Mouse (Mus musculus) CD4-positive, CD25-positive, alpha-beta regulatory T cell, adult 2 months (primary cell): ENCODE results near the gene Nkain2.

Experiments used
- DNase-seq: peaks from one replicate; pipeline ENCODE4 v3.0.0-alpha.2; 2012; ENCODE audit warnings: low read depth, low spot score

Gene Nkain2

DNA sequence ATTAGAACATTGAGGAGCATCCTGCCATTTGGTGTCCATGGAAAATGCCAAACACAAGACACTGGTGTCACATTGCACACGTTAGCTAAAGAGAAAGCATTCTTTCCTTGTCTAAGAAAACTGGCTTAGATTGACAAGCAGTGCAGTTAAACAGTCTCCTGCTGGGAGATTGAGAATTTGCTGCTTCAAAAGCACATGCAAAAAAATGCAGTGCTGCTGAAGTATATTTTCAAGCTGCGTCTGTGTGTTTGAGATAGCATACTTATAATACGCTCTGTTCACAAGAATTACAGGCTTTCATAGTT is 313.0 kb downstream of the Nkain2 start:
- no peak for DNase-seq

DNA sequence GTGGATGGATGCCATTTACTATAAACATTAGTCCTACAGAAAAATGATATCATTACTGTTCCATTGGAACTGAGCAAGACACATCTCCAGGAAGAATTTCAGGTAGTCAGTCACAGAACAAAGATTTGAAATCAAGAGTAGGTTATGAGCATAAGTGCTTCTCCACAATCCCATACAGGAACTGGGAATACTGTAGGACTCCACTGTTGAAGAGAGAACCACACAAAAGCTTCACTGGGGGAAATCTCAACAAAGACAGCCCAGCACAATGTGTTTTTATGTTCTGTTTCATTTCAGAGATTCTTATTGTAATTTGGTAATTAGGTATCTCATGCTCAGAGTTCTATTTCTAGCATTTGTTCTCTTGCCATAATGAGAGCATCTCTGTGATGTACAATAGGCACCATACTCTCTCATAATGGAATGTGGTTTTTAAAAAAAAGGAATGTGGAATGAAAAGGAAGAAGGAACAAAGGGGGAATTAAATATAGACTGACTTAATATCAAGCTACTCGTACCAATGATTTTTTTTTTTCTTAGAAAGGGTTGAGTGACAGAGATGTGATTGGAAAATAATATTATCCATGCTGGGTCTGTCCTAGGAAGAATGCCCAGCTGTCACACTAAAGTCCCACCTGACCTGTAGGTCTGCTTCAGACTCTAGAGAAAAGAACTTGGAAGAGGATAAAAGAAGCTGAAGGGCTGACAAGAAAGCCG is 313.5 kb downstream of the Nkain2 start:
- no peak for DNase-seq

DNA sequence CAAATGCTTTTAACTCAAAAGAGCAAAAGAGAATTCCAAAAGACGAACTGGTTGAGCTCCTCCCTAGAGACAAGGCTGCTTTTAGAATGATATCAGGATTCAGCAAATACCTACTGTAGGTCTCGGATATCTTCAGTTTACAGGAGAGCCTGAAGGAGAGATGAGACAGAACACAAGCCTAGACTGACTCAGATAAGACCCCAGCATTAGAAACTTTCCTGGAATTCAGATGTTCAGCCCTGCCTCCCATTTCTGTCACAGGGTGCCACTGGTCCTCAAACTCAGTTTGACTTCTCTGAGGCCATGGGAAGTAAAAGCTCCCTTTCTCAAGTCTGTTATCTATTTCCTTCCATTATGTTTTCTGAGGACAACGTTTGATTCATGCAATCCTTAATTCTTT is 332.6 kb downstream of the Nkain2 start:
- DNase-seq = no peak

DNA sequence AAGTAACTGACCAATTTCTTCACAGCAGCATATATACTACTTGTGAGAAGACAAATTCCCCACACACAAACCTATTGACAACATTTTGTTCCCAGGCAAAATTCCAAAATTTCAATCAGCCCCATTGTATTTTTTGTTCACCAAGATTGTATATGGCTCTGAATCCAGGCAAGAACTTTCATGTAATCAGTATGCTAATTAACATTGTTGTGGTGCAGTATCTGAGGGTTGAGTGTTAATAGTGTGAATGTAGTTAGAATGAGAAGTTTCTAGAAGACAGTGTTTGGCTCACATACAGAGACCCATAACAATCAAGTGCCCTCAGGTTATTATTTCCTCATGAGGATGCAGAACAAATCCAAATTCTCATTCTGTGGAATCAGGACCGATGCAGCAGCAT is 354.2 kb downstream of the Nkain2 start:
- DNase-seq = no peak

DNA sequence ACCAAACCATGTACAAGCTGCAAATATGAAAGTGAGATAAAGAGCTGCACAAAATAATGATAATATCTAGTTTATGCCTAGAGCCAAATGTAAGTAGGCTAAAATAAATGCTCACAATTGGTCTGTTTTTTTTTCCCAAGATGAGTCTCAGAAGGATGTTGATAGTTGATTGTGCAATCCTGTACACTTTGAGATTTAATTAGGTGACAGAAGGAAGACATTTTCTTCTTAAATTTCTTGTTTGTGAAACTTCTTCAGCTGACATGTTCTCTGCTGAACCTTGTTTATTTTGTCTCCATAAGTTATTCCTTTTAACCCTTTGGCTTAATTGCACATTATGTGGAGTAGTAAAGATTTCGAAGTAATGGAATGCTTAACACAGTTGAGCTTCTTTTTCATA is 379.4 kb downstream of the Nkain2 start:
- no peak for DNase-seq

DNA sequence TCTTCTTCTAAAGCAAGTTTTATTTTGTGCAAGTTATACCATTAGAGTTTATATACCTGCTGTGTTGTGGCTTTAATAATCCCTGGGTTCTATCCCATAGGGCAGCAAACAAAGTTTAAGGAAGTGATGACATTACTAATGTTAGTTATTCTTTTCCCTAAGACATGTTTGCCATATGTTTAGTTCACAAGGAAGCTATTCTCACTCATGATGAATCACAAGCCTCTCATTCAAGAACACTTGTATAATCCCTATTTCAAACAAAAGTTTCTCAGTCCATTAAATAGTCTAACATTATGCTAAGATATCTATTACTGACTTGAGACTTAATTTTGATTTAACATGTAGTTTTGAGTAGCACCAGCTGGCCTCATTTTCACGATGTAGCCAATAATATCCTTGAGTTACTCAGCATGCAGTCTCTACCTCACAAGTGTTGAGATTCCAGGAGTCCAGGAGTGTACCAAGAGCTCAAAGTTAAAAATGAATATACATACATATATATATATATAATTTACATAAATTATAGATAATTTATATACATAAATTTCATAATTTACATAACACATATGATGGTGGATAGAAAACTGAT is 395.6 kb downstream of the Nkain2 start:
- no peak for DNase-seq

DNA sequence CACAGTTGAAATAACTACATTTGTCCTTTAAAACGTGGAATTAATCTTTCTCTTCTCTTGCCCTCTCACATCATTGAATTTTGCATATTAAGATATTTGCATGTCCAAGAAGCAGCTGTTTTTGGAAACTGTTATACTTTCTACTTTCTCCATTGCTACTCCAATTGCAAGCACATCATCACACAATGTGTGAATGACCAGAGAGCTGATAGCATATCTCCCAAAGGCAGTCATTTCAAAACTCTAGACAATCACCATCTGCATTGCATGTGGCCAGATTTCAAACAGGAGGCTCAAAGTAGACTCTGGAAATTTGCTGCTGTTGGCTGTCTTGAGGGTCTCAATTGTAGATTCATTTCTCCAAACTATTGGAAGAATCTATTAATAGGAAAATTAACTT is 396.7 kb downstream of the Nkain2 start:
- DNase-seq = no peak

DNA sequence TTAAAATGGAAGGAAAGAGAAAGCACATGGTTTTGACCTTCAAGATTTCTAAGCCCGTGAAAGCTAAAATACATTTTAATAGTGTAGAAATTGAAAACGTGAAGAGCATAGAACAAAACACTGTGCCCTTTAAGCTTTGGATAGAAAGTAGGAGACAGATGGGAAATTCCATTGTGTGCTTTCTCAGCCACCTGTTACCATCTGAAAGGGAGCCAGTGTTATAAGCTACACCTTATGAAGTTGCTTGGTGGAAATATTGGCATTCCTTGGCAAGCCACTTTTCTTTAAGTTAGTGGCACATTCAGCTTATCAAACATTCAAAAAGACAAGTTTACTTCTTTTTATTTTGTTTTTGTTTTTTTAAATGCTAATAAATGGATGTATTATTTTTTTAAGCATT is 427.5 kb downstream of the Nkain2 start:
- no peak for DNase-seq

DNA sequence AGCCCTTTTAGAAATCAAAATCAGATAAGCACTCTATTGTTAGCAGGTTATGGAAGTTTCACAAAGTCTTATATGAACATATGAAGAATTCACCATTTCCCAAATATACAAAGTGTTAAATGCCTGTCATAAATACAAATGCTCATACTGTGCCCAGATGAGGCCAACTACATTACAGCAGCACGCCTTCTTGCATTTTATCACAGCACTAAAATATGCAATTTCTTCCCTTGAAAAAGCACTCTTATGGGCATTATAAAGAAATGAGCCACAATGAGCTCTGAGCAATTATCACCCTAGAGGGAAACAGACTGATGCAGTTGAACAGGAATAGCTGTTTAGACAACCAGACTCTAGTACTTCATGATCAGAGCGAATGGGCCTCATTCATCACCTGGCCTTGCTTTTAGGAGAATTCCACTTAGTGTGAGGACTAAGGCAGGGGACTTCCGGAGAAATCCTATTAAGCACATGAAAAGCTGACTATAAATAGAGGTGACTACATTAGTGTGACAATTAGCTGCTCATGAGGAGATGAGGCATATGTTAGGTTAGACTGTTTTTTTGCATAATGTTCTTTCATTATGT is 450.2 kb downstream of the Nkain2 start:
- DNase-seq = no peak

DNA sequence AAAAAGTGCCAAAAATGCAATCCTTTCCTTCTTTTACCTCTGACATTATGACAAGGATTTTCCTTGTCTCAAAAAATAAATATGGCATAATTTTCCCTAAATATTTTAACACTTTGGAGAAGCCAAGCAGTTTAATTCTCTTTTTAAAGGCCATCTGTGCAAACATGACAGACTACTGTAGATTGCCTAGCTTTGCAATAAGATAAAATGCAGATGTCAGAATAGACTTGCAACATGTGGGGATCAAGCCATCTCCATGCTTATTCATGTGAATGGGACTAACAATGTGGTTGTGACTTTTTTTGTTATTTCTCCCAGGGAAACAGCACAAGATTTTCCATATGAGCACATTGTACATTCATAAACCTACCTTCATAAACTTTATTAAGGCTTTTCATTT is 476.0 kb downstream of the Nkain2 start:
- no peak for DNase-seq

DNA sequence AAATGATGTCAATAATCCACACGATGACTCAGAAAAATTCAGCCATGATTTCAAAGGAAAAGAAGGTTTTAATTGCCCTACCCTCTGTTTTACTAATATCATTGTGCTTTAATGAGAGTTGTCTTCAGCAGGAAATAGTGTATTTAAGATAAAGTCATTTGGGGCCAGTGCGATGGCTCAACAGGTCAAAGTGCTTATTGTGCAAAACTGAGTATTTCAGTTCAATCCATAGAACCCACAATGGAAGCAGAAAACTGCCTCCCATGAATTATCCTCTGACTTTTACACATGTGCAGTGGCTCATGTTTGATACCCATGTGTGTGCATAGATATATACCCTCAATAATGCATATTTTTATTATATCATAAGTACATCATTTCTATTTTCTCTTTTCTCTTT is 478.9 kb downstream of the Nkain2 start:
- DNase-seq = no peak

DNA sequence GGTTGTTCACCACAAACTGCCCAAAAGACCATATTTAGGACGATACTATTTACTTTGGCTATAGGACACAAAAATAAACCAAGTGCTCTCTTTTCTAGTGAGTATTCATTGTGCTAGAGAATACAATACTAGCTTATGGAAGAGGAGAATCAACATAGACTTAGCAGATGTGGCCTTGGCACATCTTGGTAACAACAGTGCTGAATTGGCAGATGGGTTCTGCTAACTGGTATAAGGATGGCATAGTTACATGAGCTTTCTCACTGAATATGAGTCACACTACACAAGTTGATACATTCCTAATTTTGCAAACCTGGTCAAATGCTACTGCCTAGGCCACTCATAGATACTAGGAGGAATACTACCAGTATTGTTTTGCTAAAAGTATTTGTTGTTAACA is 489.3 kb downstream of the Nkain2 start:
- no peak for DNase-seq

DNA sequence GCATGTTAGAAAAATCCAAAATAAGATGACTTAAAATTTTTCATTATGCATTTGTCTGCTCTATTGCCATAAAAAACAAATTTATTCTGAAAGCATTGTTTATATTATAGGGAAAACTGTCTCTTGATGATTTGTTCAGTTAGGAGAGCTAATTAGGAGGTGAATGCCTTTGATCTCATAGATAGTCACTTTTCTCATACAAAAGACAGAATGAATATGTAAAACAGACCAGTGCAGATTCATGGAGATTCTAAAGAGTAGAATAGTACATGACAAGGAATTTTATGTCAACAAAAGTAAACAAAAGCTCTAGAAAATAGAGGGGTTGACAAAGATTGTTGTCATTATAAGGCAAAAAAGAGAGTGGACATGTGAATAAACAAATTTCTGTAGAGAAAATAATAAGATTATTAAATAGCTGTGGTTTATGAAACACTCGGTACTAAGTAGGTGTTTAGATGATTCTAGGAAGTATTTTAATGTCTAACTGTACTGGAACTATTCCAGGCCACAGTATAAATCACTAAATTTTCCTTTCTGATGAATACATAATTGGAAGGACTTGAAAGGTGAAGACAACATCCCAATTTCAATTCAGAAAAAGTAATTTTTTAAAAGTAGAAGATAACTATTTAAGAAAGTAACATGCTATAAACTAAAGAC is 496.3 kb downstream of the Nkain2 start:
- DNase-seq = no peak

DNA sequence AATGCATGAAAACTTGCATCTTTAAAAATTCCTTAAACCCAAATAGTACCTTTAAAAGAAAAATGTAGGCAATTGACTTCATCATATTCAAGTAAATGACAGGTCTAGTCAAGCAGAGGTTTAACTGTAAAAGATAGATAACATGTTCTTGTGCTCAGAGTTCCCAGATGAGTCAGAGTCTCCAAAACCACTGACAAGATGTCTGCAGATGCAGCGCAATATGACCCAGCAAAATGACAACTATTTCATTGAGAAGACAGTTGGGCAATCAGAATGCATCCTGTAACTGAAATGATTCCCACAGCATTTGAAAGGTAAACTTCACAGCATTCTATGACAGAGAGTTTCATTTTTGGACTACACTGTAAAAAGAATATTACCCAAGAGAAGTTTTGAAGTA is 496.9 kb downstream of the Nkain2 start:
- no peak for DNase-seq

DNA sequence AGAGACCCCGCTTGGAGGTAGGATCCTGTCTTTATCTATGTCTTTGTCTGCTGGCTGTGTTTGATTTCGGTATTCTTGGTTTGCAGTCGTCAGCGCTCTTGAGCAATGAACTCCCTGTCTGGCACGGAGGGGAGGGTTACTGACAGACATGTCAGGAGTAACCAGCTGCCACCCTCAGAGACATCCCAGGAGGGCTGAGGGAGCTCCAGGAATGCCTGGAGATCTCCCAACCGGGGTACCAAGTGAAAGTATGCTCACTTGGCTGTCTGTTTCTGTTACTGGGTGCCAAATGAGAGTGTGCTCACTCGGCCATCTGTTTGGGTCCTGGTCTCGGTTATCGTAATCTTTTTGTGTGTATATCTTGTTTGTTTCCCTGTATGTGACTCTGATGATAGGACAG is 577.5 kb downstream of the Nkain2 start:
- DNase-seq = no peak

DNA sequence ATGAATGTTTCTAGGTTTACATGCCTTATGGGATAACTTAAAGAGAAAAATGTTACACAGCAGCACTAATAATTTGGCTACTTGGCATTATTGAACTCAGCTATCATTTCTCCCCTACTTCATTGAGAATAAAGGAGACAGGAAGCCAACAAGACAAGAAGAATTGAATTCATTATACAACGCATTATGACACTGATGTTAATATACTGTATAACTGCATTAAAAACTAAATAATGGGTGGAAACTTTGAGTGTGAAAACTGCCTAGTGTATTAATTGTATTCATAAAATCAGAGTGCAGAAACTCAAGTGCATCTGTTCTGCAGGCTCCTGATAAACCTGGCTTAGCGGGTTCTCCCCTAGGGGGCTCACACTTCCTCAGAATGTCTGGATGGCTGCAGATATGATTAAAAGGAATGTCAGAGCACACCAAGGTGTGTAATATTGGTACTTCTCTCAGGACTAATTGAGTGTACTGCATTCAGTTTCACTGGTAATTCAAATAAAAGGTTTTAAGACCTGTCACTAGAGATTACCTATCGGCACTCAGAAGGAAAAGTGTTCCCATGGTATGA is 589.2 kb downstream of the Nkain2 start:
- DNase-seq = no peak

DNA sequence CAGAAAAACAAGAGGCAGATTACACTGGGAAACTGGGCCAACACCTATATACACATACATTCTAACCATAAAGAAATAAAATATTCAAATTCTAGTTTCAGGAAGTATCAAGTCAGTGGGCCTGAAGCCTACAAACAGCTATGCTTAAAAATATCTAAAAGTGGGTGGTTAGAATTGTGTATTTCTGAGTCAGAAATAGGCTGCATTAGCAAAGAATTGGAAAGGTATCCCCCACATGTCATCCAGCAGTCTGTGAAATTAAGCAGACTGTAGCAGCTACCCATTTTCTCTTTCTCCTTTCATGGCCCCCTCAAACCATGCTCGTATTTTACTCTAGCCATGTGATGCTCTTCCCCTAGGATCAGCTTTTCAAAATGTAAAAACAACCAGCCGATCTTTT is 599.8 kb downstream of the Nkain2 start:
- DNase-seq = no peak

DNA sequence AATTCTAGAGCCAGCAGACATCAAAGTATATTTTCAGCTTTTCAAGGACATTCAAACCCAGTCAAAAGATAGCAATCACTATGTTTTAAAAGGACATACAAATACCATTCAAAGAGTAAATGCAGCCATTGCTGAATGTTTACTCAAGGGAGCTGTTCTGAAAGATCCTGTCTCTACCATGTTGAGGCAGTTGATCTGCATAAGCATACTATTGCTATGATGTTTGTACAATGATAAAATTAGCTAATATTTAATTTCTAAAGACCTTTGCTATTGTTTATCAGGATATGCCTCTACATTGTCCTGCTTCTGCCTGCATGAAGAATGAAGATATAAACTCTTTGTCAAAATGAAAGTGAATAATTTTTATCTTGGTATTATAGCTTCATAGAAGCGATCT is 606.6 kb downstream of the Nkain2 start:
- no peak for DNase-seq

DNA sequence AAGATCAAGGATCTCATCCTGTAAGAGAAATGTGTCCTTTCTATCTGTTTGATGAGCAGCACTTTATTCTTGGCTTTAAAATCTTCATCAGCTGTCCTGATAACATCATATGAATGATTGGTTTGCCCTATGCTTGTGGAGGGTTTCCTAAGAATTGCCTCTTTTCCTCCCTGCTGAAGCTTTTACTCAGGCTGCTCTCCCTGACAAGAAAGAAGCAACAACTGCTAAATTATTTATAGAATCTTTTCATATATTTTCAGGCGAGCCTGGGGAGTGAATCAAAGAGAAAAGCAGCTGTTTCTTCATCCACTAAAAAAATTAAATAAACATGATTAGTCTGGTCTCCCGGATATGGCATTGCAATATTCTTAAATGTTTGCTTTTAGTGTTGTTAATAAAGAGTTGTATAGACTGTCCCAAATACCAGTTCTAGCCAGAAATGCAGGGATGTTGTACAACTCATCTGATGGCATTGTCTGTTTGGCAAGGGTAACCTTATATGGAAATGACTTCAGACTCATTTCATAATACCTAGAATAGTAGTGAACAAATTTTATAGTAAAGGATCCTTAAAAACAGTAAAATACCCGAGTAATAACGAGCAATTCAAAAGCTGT is 646.9 kb downstream of the Nkain2 start:
- DNase-seq = no peak

DNA sequence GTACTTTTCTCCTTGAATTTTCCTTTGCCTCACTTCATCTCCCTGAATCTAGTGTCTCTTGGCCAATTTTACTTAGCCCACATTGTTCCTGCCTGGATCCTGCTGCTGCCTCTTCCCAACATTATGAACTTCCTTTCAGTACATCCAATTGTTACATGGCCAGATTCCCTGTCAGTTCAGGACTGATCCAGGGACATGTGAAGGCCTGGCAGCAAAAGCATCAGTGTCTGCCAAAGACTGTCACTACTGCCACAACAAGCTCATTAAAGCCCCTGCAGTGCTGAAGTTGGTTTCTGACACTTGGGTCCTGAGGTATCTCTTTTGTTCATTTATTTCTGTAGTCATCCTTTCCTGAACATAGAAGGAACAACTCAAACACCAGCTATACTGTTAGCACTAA is 649.1 kb downstream of the Nkain2 start:
- DNase-seq = no peak

DNA sequence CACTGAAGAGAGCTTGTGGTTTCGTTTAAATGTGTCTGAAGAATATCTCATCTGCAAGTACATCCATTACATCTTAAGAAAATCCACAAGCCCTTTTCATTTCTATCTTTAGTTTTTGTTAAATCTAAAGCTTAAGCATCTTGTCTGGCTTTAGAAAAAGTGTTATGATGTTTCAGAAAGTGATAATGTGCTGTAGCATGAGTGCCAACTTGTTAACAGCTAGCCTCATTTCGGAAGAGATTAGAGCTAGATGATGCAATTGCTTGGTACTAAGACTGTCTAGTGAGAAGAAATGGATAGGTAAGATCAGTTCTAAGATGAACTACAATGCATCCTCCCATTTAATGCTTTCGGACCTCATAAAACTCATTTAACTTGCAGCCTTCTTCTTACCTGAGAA is 707.3 kb downstream of the Nkain2 start:
- DNase-seq = no peak

DNA sequence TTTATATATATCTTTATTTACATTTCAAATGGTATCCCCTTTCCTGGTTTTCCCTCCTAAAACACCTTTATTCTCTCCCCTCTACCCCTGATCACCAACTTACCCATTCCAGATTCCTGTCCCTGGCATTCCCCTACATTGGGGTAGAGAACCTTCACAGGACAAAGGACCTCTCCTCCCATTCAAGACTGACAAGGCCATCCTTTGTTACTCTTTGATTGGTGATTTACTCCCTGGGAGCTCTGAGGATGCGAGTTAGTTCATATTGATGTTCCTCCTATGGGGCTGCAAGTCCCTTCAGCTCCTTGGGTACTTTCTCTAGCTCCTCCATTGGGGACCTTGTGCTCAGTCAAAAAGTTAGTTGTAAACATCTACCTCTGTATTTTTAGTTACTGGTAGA is 798.9 kb downstream of the Nkain2 start:
- no peak for DNase-seq
